Mouse (Mus musculus) MEL (cell line): ENCODE measurements around the gene Tsen2.

ENCODE experiments used
- CTCF ChIP-seq, 3 experiments: IDR thresholded peaks in 2 of 3; conservative IDR thresholded peaks in 1 of 3; 2 replicates each; pipeline ENCODE4 v1.5.1; 2011 to 2012; ENCODE audit warnings: low read length in 3 of 3, low read depth in 2 of 3, mild to moderate bottlenecking in 2 of 3, improper control_type of control experiment in 1 of 3, inconsistent platforms in 1 of 3, mixed read lengths in 1 of 3, moderate library complexity in 1 of 3; ENCODE audit not compliant: control insufficient read depth in 1 of 3, insufficient read depth in 1 of 3, poor library complexity in 1 of 3, severe bottlenecking in 1 of 3
- ELF1 ChIP-seq: IDR thresholded peaks from 2 replicates; pipeline ENCODE4 v1.6.1; 2014; ENCODE audit warnings: low read depth, mild to moderate bottlenecking, inconsistent platforms, low read length, improper control_type of control experiment, moderate library complexity

DNA sequence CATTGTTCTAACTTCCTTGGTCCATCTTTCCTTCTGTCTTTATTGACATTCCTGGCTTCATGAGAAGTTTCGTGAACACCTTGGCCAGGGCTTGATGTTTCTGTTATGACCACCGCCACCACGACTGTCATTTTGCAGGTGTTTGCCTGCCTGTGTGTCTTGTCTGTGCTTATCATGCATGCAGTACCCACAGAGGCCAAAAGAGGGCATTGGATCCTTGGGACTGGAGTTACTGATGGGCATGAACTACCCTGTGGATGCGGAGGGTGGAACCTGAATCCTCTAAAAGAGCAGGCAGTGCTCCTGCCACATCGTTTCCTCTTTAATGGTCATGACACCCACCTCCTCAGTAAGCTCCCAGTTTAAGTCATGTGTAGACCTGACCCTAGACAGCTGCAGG, 1.8 kb downstream of the Tsen2 start:
- TF ChIP-seq CTCF (IDR thresholded peaks at IDR 0.05 in 2 of 3, conservative IDR thresholded peaks at IDR 0.05 in 1 of 3; ENCODE audit: control insufficient read depth in 1 of 3, insufficient read depth in 1 of 3, low read depth in 2 of 3, low read length in 3 of 3, poor library complexity in 1 of 3, severe bottlenecking in 1 of 3) (peak; percentile 52 to 80 (median 63)), ELF1 (no peak)
